Mouse (Mus musculus) liver, embryonic 14.5 days (tissue): Measurements from ENCODE around the gene Micu1.

Source experiments
- CTCF ChIP-seq: IDR thresholded peaks from 2 replicates; pipeline ENCODE4 v1.5.1; 2016; ENCODE audit warnings: antibody characterized with exemption, low read depth, control low read depth
- EP300 ChIP-seq: IDR thresholded peaks from 2 replicates; pipeline ENCODE4 v1.6.1; 2016; ENCODE audit warnings: antibody characterized with exemption, low read depth

DNA sequence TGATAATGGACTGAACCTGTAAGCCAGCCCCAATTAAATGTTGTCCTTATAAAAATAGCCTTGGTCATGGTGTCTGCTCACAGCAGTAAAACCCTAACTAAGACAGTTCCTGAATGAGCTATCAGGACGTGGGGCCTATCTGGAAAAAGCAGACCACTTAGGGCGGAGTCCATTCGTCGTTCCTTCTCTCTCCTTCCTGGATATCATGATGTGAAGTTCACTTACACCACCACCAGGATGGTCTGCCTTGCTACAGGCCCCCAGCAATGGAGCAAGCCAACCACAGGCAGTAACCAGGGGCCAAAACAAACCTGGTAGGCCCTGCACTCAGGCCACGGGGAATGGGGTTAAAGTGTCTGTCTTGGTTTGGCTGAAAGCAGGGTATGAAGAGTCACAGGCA, 171.3 kb downstream of the Micu1 start:
- peak; percentile 80 for TF ChIP-seq CTCF
- TF ChIP-seq EP300: peak; percentile 78
